Mouse (Mus musculus) testis, adult 2 months (tissue): ENCODE measurements around the gene Slc2a6.

Source experiments
- CTCF ChIP-seq: fragments of 200-500 bp; IDR thresholded peaks from 2 replicates; pipeline ENCODE4 v1.5.1; 2012; ENCODE audit warnings: low read depth, mild to moderate bottlenecking, inconsistent platforms, low read length, moderate library complexity; ENCODE audit not compliant: control insufficient read depth, insufficient read depth, insufficient replicate concordance
- POLR2A ChIP-seq: fragments of 200-500 bp; IDR thresholded peaks from 2 replicates; pipeline ENCODE4 v1.6.1; 2012; ENCODE audit warnings: low read depth, mild to moderate bottlenecking, inconsistent platforms, low read length, moderate library complexity; ENCODE audit not compliant: control insufficient read depth

DNA sequence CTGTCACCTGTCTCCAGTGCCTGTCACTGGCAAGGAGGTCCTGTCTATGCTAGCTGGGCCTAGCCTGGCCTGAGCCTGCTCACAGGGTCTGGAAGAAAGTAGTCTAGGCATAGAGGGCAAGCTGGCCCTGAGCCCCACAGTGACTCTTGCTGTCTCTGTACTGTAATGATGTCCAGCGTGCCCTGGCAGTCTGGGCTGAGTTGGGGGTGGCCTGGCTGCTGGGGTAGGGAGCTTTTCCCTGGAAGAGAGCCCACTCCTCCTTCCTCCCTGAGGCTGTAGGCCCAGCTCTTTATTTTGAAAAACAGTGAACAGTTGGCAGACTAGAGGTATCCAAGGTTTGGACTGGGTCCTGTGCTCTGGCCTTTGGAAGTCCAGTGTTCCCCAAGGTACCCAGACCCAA is 6.7 kb downstream of the Slc2a6 start:
- TF ChIP-seq CTCF (no peak), POLR2A (no peak)
